Mouse (Mus musculus) heart, postnatal 0 days (tissue): ENCODE data around the gene Tmem184b.

Experiments used
- CTCF ChIP-seq: IDR thresholded peaks from 2 replicates; pipeline ENCODE4 v1.5.1; 2016; ENCODE audit warnings: antibody characterized with exemption, control low read depth, low read depth
- EP300 ChIP-seq: IDR thresholded peaks from 2 replicates; pipeline ENCODE4 v1.6.1; 2016; ENCODE audit warnings: antibody characterized with exemption, low read depth

GRCm38 (mm10) chr15:79418677-79419076 is 15.3 kb upstream of the Tmem184b start:
- TF ChIP-seq CTCF (no peak), EP300 (no peak)
